Mouse (Mus musculus) small intestine, adult 2 months (tissue): Measurements from ENCODE around the gene Slc25a38.

ENCODE experiments used
- CTCF ChIP-seq: fragments of 200-500 bp; IDR thresholded peaks from 2 replicates; pipeline ENCODE4 v1.5.1; 2012; ENCODE audit warnings: low read depth, mild to moderate bottlenecking, control low read depth, inconsistent platforms, low read length, moderate library complexity, mixed read lengths; ENCODE audit not compliant: insufficient replicate concordance, insufficient read length; ENCODE audit errors: extremely low read depth
- POLR2A ChIP-seq: fragments of 200-500 bp; IDR thresholded peaks from 2 replicates; pipeline ENCODE4 v1.6.1; 2012; ENCODE audit warnings: low read depth, mild to moderate bottlenecking, control low read depth, inconsistent platforms, low read length, moderate library complexity

DNA sequence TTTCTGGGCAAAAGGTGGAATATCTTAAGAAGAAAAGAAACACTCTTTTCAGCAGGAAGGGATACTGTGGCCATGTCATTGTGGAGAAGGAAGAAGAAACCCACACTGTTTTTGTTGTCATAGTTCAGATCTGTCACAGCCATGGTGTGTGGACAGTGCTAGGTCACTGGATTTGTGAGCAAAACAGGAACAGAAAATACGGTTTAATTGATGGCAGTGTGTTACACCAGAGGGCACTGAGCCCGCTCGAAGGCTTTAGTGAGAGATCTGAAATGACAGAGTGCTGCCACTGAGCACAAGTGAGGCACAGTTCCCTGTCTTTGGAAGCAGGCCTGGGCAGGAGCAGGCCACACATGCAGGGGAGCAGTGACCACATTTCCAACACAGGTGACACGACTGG is 8.0 kb downstream of the Slc25a38 start:
- TF ChIP-seq POLR2A (no peak), CTCF (no peak)
